Mouse (Mus musculus): ENCODE data around the gene A730061H03Rik.

A730061H03Rik gene

GRCm38 (mm10) chr14:55560202-55561073 lies at the start of gene A730061H03Rik:
Gene A730061H03Rik (minus strand): TSS chr14:55560406.
- DNase-seq = peak; percentile 99

GRCm38 (mm10) chr14:55608339-55608738 lies 48.1 kb upstream of the A730061H03Rik start:
- no peak for DNase-seq

- DNase-seq = no peak
Measured at GRCm38 (mm10) chr14:55605743-55606459, 45.7 kb upstream of the A730061H03Rik start.

DNA sequence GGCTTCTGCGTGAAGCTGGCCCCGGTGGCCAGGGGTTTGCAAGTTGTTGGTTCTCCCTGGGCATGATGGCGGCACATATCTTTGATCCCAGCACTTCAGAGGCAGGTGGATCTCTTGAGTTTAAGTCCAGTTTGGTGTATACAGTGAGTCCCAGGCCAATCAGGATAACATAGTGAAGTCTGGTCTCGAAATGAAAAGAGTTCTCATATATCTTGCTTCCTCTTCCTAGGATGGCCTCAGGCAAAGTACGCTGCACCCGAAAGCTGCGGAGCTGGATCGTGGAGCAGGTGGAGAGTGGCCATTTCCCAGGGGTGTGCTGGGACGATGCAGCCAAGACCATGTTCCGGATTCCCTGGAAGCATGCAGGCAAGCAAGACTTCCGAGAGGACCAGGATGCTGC lies 44.6 kb upstream of the A730061H03Rik start:
- no peak for DNase-seq

- peak; percentile 96 for DNase-seq
Measured at GRCm38 (mm10) chr14:55603633-55604576, 43.7 kb upstream of the A730061H03Rik start.

- no peak for DNase-seq
Measured at GRCm38 (mm10) chr14:55603271-55603632, 43.0 kb upstream of the A730061H03Rik start, which contains the start of gene Irf9. Gene Irf9 (plus strand): TSS chr14:55603571.

DNA sequence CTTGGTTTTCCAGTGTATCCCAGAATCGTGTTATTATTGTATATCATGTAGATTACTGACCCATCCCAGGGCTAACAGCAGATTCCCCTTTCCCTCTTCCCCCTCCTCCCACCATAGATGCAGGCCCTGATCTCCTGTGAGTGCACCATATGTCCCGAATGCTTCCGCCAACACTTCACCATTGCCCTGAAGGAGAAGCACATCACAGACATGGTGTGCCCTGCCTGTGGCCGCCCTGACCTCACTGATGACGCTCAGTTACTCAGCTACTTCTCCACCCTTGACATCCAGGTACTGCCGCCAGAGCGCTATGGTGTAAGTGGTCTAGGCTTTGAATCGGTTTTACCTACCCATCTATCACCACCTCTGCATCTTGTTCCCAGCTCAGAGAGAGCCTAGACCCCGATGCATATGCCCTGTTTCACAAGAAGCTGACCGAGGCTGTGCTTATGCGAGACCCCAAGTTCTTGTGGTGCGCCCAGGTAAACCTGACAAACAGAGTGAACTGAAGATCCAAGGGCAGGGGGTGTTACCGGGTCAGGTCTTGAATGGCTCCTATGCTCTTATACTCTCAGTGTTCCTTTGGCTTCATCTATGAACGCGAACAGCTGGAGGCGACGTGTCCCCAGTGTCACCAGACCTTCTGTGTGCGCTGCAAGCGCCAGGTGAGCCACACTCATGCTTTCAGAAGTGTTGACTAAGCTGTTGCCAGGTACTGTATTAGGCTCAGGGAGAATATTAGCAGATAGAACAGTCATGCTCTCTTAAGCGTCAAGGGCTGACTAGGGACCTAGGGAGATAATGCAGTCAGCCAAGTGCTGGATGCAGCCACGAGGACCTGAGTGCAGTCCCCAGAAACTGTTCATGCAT lies 38.5 kb upstream of the A730061H03Rik start:
- no peak for DNase-seq

GRCm38 (mm10) chr14:55596036-55596690 lies 36.0 kb upstream of the A730061H03Rik start:
- DNase-seq = no peak

DNA sequence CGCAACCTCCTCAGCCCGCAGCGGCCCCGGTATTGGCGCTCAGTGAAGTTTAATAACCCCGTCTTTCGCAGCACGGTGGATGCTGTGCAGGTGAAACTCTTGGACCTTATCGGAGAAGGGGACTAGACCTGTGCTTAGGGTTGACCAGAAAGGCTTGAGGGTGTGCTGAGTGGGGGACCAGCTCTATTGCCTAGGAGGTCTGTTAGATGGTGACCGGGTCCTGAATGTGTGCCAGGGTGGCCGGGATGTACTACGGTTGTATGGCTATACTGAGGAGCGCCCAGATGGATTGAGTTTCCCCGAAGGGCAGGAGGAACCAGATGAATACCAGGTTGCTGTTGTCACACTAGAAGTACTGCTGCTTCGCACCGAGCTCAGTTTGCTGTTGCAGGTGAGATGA lies 32.0 kb upstream of the A730061H03Rik start:
- DNase-seq = no peak

- DNase-seq = peak; percentile 98
Measured at GRCm38 (mm10) chr14:55591331-55591891, 31.2 kb upstream of the A730061H03Rik start, which contains the start of gene Rnf31. Gene Rnf31 (plus strand): TSS chr14:55591708.

- peak; percentile 98 for DNase-seq
Measured at GRCm38 (mm10) chr14:55590748-55591330, 30.6 kb upstream of the A730061H03Rik start, which contains the start of gene Psme2. Gene Psme2 (minus strand): TSS chr14:55591113.

- DNase-seq = no peak
Measured at GRCm38 (mm10) chr14:55589771-55590448, 29.7 kb upstream of the A730061H03Rik start.

DNA sequence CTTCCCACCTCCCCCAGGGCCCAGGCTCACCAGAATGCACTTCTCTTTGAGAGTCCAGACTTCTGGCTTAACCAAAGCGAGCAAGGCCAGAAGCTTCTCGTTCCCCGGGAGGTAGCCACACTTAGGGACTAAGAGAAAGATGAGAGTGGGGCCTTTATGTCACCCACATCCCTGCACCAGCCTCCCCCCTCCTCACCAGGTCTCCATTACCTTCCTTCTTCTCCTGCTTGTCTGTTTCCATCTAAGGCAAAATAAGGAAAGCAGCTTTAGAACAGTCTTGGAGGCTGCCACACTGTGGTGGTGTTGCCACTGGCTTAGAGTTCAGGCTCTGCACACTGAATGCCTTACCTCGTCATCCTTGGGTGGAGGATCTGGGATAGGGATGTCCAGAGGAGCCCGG lies 29.1 kb upstream of the A730061H03Rik start:
- DNase-seq = no peak

- no peak for DNase-seq
Measured at GRCm38 (mm10) chr14:55586149-55586548, 25.9 kb upstream of the A730061H03Rik start.

- no peak for DNase-seq
Measured at GRCm38 (mm10) chr14:55585566-55585960, 25.4 kb upstream of the A730061H03Rik start.

- peak; percentile 81 for DNase-seq
Measured at GRCm38 (mm10) chr14:55584702-55585565, 24.7 kb upstream of the A730061H03Rik start, which contains the start of gene Emc9. Gene Emc9 (minus strand): TSS chr14:55585302.

- no peak for DNase-seq
Measured at GRCm38 (mm10) chr14:55584303-55584701, 24.1 kb upstream of the A730061H03Rik start.

DNA sequence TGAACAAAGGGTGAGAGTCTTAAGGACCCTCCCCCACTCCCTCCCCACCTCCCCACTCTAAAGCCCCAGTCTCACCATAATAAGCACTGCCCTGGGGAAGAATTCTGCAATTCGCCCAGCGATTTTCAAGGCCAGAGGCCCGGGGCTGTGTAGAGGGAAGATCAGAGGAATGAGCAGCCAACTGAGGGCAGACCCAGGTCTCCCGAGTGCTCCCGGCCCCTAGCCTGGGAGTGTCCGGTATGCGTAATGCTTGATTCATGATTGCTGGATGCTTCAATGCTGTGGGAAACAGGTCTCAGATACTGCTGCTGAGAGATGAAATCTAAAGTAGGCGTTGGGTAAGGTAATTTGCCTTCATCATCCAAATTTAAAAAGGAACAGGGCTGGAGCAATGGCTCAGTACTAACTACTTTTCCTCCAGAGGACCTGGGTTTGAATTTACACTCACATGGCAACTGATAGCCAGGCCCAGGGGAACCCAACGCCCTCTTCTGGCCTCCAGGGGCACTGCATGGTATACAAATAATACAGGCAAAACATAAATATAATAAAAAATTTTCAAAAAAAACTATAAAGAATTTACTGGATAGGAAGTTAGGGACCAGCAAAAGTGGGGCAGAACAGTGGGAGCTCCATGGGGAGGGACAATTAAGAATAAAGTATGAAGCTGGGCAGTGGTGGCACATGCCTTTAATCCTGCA lies 21.9 kb upstream of the A730061H03Rik start:
- no peak for DNase-seq
